Mouse (Mus musculus) midbrain, embryonic 15.5 days (tissue): ENCODE data around the gene Tent2. TPM values are rescaled to one million over a fixed set of nuclear protein-coding genes. Genes with fewer than 3 reads are reported as not detected.

Source experiments
- ATAC-seq: fragments of 200-750 bp; cut with Nextera tagmentation; replicated peaks from 2 replicates; pipeline ENCODE4 v1.8.0; 2017; ENCODE audit warnings: moderate TSS enrichment
- H3K27ac ChIP-seq: fragments of 300-500 bp; sonication (generic); 2 replicates; pipeline ENCODE4 v1.5.1; 2015; ENCODE audit warnings: mild to moderate bottlenecking, inconsistent platforms
- H3K27me3 ChIP-seq: fragments of 300-500 bp; sonication (generic); replicated peaks from 2 replicates; pipeline ENCODE4 v1.6.1; 2015; ENCODE audit warnings: inconsistent platforms
- H3K36me3 ChIP-seq: fragments of 300-500 bp; sonication (generic); replicated peaks from 2 replicates; pipeline ENCODE4 v1.6.1; 2015; ENCODE audit warnings: inconsistent platforms
- H3K4me1 ChIP-seq: fragments of 300-500 bp; sonication (generic); 2 replicates; pipeline ENCODE4 v1.6.1; 2015; ENCODE audit warnings: inconsistent platforms
- H3K4me2 ChIP-seq: fragments of 300-500 bp; sonication (generic); 2 replicates; pipeline ENCODE4 v1.6.1; 2015; ENCODE audit warnings: inconsistent platforms, mild to moderate bottlenecking, moderate library complexity
- H3K4me3 ChIP-seq: fragments of 300-500 bp; sonication (generic); 2 replicates; pipeline ENCODE4 v1.5.1; 2015; ENCODE audit warnings: mild to moderate bottlenecking, inconsistent platforms
- H3K9ac ChIP-seq: fragments of 300-500 bp; sonication (generic); 2 replicates; pipeline ENCODE4 v1.6.1; 2015; ENCODE audit warnings: mild to moderate bottlenecking, inconsistent platforms
- H3K9me3 ChIP-seq: fragments of 300-500 bp; sonication (generic); 2 replicates; pipeline ENCODE4 v1.6.1; 2016; ENCODE audit warnings: inconsistent platforms
- WGBS: fragments of 180-500 bp; shearing (Covaris S2); methylation state at CpG from one replicate; pipeline ENCODE4 v1.1.7; 2015; ENCODE audit warnings: mixed read lengths; 5-methylcytosine and 5-hydroxymethylcytosine counted together
- polyA plus RNA-seq: library from polyadenylated mRNA; unstranded; fragments of >200 nt; fragmentation: Nextera tagmentation; extraction: Ambion mirVana; gene quantifications from 2 replicates; pipeline ENCODE4 v1.2.1, GENCODE M21; 2015

Gene Tent2
- 35.9 and 36.1 TPM in 2 replicates for polyA plus RNA-seq

- ATAC-seq = peak; percentile 100
- Histone ChIP-seq H3K4me1 (peaks cover 21% of the 10 kb centered on the region), H3K4me2 (peak within 1 kb of the TSS; percentile 76), H3K9me3 (no peaks in the 10 kb centered on the region), H3K4me3 (peak within 1 kb of the TSS; percentile 99), H3K36me3 (no peaks in the 10 kb centered on the region), H3K9ac (peak within 1 kb of the TSS; percentile 96), H3K27me3 (no peaks in the 10 kb centered on the region), H3K27ac (peak within 1 kb of the TSS; percentile 90)
- under 1% methylated on average over 67 of the region's 72 CpGs for WGBS
These were observed at the start of gene Tent2 for GRCm38 (mm10) chr13:93191831-93192645. TSS of gene Tent2 (minus strand) at chr13:93192385.

- WGBS = 28% methylated on average over 3 of the region's 3 CpGs
- H3K4me3 ChIP-seq = no peak overlapping the region
- H3K27ac ChIP-seq = no peak overlapping the region
- no peaks in the 10 kb centered on the region for H3K4me1 ChIP-seq
- ATAC-seq = no peak
- H3K9me3 ChIP-seq = no peaks in the 10 kb centered on the region
- H3K4me2 ChIP-seq = no peak overlapping the region
- no peak overlapping the region for H3K9ac ChIP-seq
- H3K36me3 ChIP-seq = no peaks in the 10 kb centered on the region
- no peaks in the 10 kb centered on the region for H3K27me3 ChIP-seq
These were observed 49.0 kb upstream of the Tent2 start for GRCm38 (mm10) chr13:93241180-93241579.

- Histone ChIP-seq H3K4me1 (no peaks in the 10 kb centered on the region), H3K36me3 (no peaks in the 10 kb centered on the region), H3K27ac (no peak overlapping the region), H3K4me2 (no peak overlapping the region), H3K27me3 (no peaks in the 10 kb centered on the region), H3K4me3 (no peak overlapping the region), H3K9me3 (no peaks in the 10 kb centered on the region), H3K9ac (no peak overlapping the region)
- no peak for ATAC-seq
- WGBS = 54% methylated on average over 4 of the region's 7 CpGs
These were observed 47.4 kb upstream of the Tent2 start for GRCm38 (mm10) chr13:93239561-93239960.

GRCm38 (mm10) chr13:93239134-93239533, 46.9 kb upstream of the Tent2 start:
- H3K9me3 ChIP-seq = no peaks in the 10 kb centered on the region
- no peak overlapping the region for H3K4me2 ChIP-seq
- no peak for ATAC-seq
- H3K4me3 ChIP-seq = no peak overlapping the region
- H3K4me1 ChIP-seq = no peaks in the 10 kb centered on the region
- 85% methylated on average over 9 of the region's 9 CpGs for WGBS
- H3K9ac ChIP-seq = no peak overlapping the region
- H3K36me3 ChIP-seq = no peaks in the 10 kb centered on the region
- H3K27ac ChIP-seq = no peak overlapping the region
- no peaks in the 10 kb centered on the region for H3K27me3 ChIP-seq

- H3K4me3 ChIP-seq = no peak overlapping the region
- H3K27ac ChIP-seq = no peak overlapping the region
- no peaks in the 10 kb centered on the region for H3K36me3 ChIP-seq
- ATAC-seq = no peak
- no peaks in the 10 kb centered on the region for H3K9me3 ChIP-seq
- H3K27me3 ChIP-seq = no peaks in the 10 kb centered on the region
- H3K4me1 ChIP-seq = no peaks in the 10 kb centered on the region
- H3K4me2 ChIP-seq = no peak overlapping the region
- 79% methylated on average over 9 of the region's 9 CpGs for WGBS
- H3K9ac ChIP-seq = no peak overlapping the region
These were observed 45.7 kb upstream of the Tent2 start for GRCm38 (mm10) chr13:93237677-93238398.

GRCm38 (mm10) chr13:93234267-93235039, 42.3 kb upstream of the Tent2 start:
- Histone ChIP-seq H3K4me1 (no peaks in the 10 kb centered on the region), H3K27me3 (no peaks in the 10 kb centered on the region), H3K9ac (no peak overlapping the region), H3K4me2 (no peak overlapping the region), H3K27ac (no peak overlapping the region), H3K4me3 (no peak overlapping the region), H3K9me3 (no peaks in the 10 kb centered on the region), H3K36me3 (no peaks in the 10 kb centered on the region)
- ATAC-seq = no peak
- whole genome bisulfite sequencing = 84% methylated on average over 4 of the region's 4 CpGs

GRCm38 (mm10) chr13:93232335-93232734, 40.1 kb upstream of the Tent2 start:
- H3K4me3 ChIP-seq = no peak overlapping the region
- no peak for ATAC-seq
- H3K9me3 ChIP-seq = no peaks in the 10 kb centered on the region
- H3K4me2 ChIP-seq = no peak overlapping the region
- no peaks in the 10 kb centered on the region for H3K4me1 ChIP-seq
- H3K27me3 ChIP-seq = no peaks in the 10 kb centered on the region
- H3K9ac ChIP-seq = no peak overlapping the region
- no peaks in the 10 kb centered on the region for H3K36me3 ChIP-seq
- H3K27ac ChIP-seq = no peak overlapping the region
- WGBS = 90% methylated on average over 7 of the region's 7 CpGs

- Histone ChIP-seq H3K9me3 (no peaks in the 10 kb centered on the region), H3K9ac (no peak overlapping the region), H3K36me3 (no peaks in the 10 kb centered on the region), H3K27me3 (no peaks in the 10 kb centered on the region), H3K4me2 (no peak overlapping the region), H3K4me3 (no peak overlapping the region), H3K27ac (no peak overlapping the region), H3K4me1 (no peaks in the 10 kb centered on the region)
- no peak for ATAC-seq
- 84% methylated on average over 4 of the region's 4 CpGs for WGBS
These were observed 38.8 kb upstream of the Tent2 start for GRCm38 (mm10) chr13:93231016-93231415.

- Histone ChIP-seq H3K36me3 (no peaks in the 10 kb centered on the region), H3K27me3 (no peaks in the 10 kb centered on the region), H3K4me1 (no peaks in the 10 kb centered on the region), H3K4me2 (no peak overlapping the region), H3K4me3 (no peak overlapping the region), H3K27ac (no peak overlapping the region), H3K9ac (no peak overlapping the region), H3K9me3 (no peaks in the 10 kb centered on the region)
- no peak for ATAC-seq
- WGBS = 86% methylated on average over 1 of the region's 1 CpGs
These were observed 19.6 kb upstream of the Tent2 start for GRCm38 (mm10) chr13:93211741-93212140.

GRCm38 (mm10) chr13:93192646-93193026, 451 bp upstream of the Tent2 start:
- ATAC-seq = no peak; the same call in 1 of the 2 replicates
- H3K36me3 ChIP-seq = no peaks in the 10 kb centered on the region
- peak overlapping the region; percentile 76 for H3K4me2 ChIP-seq
- H3K9me3 ChIP-seq = no peaks in the 10 kb centered on the region
- peak overlapping the region; percentile 90 for H3K27ac ChIP-seq
- 63% methylated on average over 5 of the region's 5 CpGs for WGBS
- no peaks in the 10 kb centered on the region for H3K27me3 ChIP-seq
- H3K4me1 ChIP-seq = peaks cover 21% of the 10 kb centered on the region
- peak overlapping the region; percentile 99 for H3K4me3 ChIP-seq
- H3K9ac ChIP-seq = peak overlapping the region; percentile 73

GRCm38 (mm10) chr13:93189416-93189815, 2.8 kb downstream of the Tent2 start:
- no peak overlapping the region for H3K4me3 ChIP-seq
- H3K4me1 ChIP-seq = peaks cover 21% of the 10 kb centered on the region
- H3K36me3 ChIP-seq = no peaks in the 10 kb centered on the region
- ATAC-seq = no peak
- no peak overlapping the region for H3K27ac ChIP-seq
- H3K4me2 ChIP-seq = no peak overlapping the region
- no peaks in the 10 kb centered on the region for H3K27me3 ChIP-seq
- no peak overlapping the region for H3K9ac ChIP-seq
- H3K9me3 ChIP-seq = no peaks in the 10 kb centered on the region
- WGBS = 95% methylated on average over 2 of the region's 2 CpGs

- H3K36me3 ChIP-seq = no peaks in the 10 kb centered on the region
- H3K4me2 ChIP-seq = no peak overlapping the region
- H3K27me3 ChIP-seq = no peaks in the 10 kb centered on the region
- 94% methylated on average over 3 of the region's 3 CpGs for WGBS
- no peak for ATAC-seq
- no peak overlapping the region for H3K9ac ChIP-seq
- H3K27ac ChIP-seq = no peak overlapping the region
- H3K4me3 ChIP-seq = no peak overlapping the region
- no peaks in the 10 kb centered on the region for H3K9me3 ChIP-seq
- peaks cover 21% of the 10 kb centered on the region for H3K4me1 ChIP-seq
These were observed 3.4 kb downstream of the Tent2 start for GRCm38 (mm10) chr13:93188738-93189137.
